Mouse (Mus musculus) hindbrain, embryonic 13.5 days (tissue): ENCODE results near the gene Cep68. TPM values are rescaled to one million over a fixed set of nuclear protein-coding genes. Genes with fewer than 3 reads are reported as not detected.

Source experiments
- ATAC-seq: fragments of 200-750 bp; cut with Nextera tagmentation; 2 replicates; pipeline ENCODE4 v1.8.0; 2017; ENCODE audit warnings: moderate TSS enrichment; ENCODE audit not compliant: low FRiP score
- H3K27ac ChIP-seq: fragments of 300-500 bp; sonication (generic); 2 replicates; pipeline ENCODE4 v1.5.1; 2015; ENCODE audit warnings: inconsistent platforms, mild to moderate bottlenecking, moderate library complexity
- H3K27me3 ChIP-seq: fragments of 300-500 bp; sonication (generic); 2 replicates; pipeline ENCODE4 v1.6.1; 2015; ENCODE audit warnings: mild to moderate bottlenecking, inconsistent platforms
- H3K36me3 ChIP-seq: fragments of 300-500 bp; sonication (generic); 2 replicates; pipeline ENCODE4 v1.6.1; 2015; ENCODE audit warnings: mild to moderate bottlenecking, inconsistent platforms
- H3K4me1 ChIP-seq: fragments of 300-500 bp; sonication (generic); replicated peaks from 2 replicates; pipeline ENCODE4 v1.6.1; 2015; ENCODE audit warnings: inconsistent platforms
- H3K4me2 ChIP-seq: fragments of 300-500 bp; sonication (generic); 2 replicates; pipeline ENCODE4 v1.6.1; 2015; ENCODE audit warnings: inconsistent platforms, mild to moderate bottlenecking, moderate library complexity
- H3K4me3 ChIP-seq: fragments of 300-500 bp; sonication (generic); 2 replicates; pipeline ENCODE4 v1.5.1; 2015; ENCODE audit warnings: mild to moderate bottlenecking, inconsistent platforms
- H3K9ac ChIP-seq: fragments of 300-500 bp; sonication (generic); 2 replicates; pipeline ENCODE4 v1.6.1; 2015; ENCODE audit warnings: mild to moderate bottlenecking, inconsistent platforms
- H3K9me3 ChIP-seq: fragments of 300-500 bp; sonication (generic); 2 replicates; pipeline ENCODE4 v1.6.1; 2016; ENCODE audit warnings: inconsistent platforms
- WGBS: fragments of 180-500 bp; shearing (Covaris S2); methylation state at CpG from one replicate; pipeline ENCODE4 v1.1.7; 2015; 5-methylcytosine and 5-hydroxymethylcytosine counted together
- polyA plus RNA-seq: library from polyadenylated mRNA; unstranded; fragments of >200 nt; fragmentation: Nextera tagmentation; extraction: Ambion mirVana; gene quantifications from 2 replicates; pipeline ENCODE4 v1.2.1, GENCODE M21; 2015

Gene Cep68
- polyA plus RNA-seq, 1 experiment from 2014 or later: 26.2 TPM

- ATAC-seq: peak; percentile 78
- H3K27me3 ChIP-seq: no peaks in the 10 kb centered on the region
- H3K4me2 ChIP-seq: peak overlapping the region; percentile 91
- H3K9me3 ChIP-seq: no peaks in the 10 kb centered on the region
- peak overlapping the region; percentile 97 for H3K9ac ChIP-seq
- H3K27ac ChIP-seq: peak overlapping the region; percentile 91
- H3K4me3 ChIP-seq: peak overlapping the region; percentile 94
- peaks cover 11% of the 10 kb centered on the region for H3K36me3 ChIP-seq
- H3K4me1 ChIP-seq: peaks cover 36% of the 10 kb centered on the region
- under 1% methylated on average over 38 of the region's 39 CpGs for WGBS
These were observed 389 bp downstream of the Cep68 start for GRCm38 (mm10) chr11:20248840-20249239.

- H3K4me1 ChIP-seq: peaks cover 42% of the 10 kb centered on the region
- H3K9ac ChIP-seq: peak overlapping the region; percentile 97
- no peaks in the 10 kb centered on the region for H3K27me3 ChIP-seq
- no peaks in the 10 kb centered on the region for H3K9me3 ChIP-seq
- no peak for ATAC-seq
- peak overlapping the region; percentile 94 for H3K4me3 ChIP-seq
- WGBS: 20% methylated on average over 4 of the region's 4 CpGs
- H3K36me3 ChIP-seq: peaks cover 11% of the 10 kb centered on the region
- H3K4me2 ChIP-seq: peak overlapping the region; percentile 91
- H3K27ac ChIP-seq: peak overlapping the region; percentile 91
These were observed 952 bp downstream of the Cep68 start for GRCm38 (mm10) chr11:20248277-20248676.

GRCm38 (mm10) chr11:20247146-20247855, 1.9 kb downstream of the Cep68 start:
- peak overlapping the region; percentile 13; the same call in 1 of the 2 replicates for H3K4me2 ChIP-seq

GRCm38 (mm10) chr11:20246616-20247015, 2.6 kb downstream of the Cep68 start:
- no peak overlapping the region for H3K27ac ChIP-seq
- H3K9ac ChIP-seq: no peak overlapping the region
- peaks cover 15% of the 10 kb centered on the region for H3K36me3 ChIP-seq
- no peak overlapping the region for H3K4me3 ChIP-seq
- H3K4me2 ChIP-seq: no peak overlapping the region
- WGBS: 59% methylated on average over 1 of the region's 1 CpGs
- peaks cover 49% of the 10 kb centered on the region for H3K4me1 ChIP-seq
- H3K27me3 ChIP-seq: no peaks in the 10 kb centered on the region
- no peak for ATAC-seq
- no peaks in the 10 kb centered on the region for H3K9me3 ChIP-seq

More at GRCm38 (mm10) chr11:20247146-20247855, 1.9 kb downstream of the Cep68 start:
- H3K27ac ChIP-seq: no peak overlapping the region
- peaks cover 11% of the 10 kb centered on the region for H3K36me3 ChIP-seq
- no peaks in the 10 kb centered on the region for H3K27me3 ChIP-seq
- no peaks in the 10 kb centered on the region for H3K9me3 ChIP-seq
- H3K4me3 ChIP-seq: no peak overlapping the region
- no peak for ATAC-seq
- H3K4me1 ChIP-seq: peaks cover 49% of the 10 kb centered on the region
- H3K9ac ChIP-seq: peak overlapping the region; percentile 46; the same call in 1 of the 2 replicates
- 75% methylated on average over 8 of the region's 8 CpGs for WGBS

GRCm38 (mm10) chr11:20245316-20245715, 3.9 kb downstream of the Cep68 start:
- WGBS: 93% methylated on average over 6 of the region's 6 CpGs
- no peak overlapping the region for H3K4me2 ChIP-seq
- peaks cover 27% of the 10 kb centered on the region for H3K36me3 ChIP-seq

GRCm38 (mm10) chr11:20244336-20245290, 4.6 kb downstream of the Cep68 start:
- 81% methylated on average over 16 of the region's 16 CpGs for WGBS
- H3K36me3 ChIP-seq: peaks cover 34% of the 10 kb centered on the region

More at GRCm38 (mm10) chr11:20245316-20245715, 3.9 kb downstream of the Cep68 start:
- no peak overlapping the region for H3K27ac ChIP-seq
- H3K9me3 ChIP-seq: no peaks in the 10 kb centered on the region
- no peak for ATAC-seq
- H3K27me3 ChIP-seq: no peaks in the 10 kb centered on the region
- H3K4me3 ChIP-seq: no peak overlapping the region
- no peak overlapping the region for H3K9ac ChIP-seq
- peaks cover 49% of the 10 kb centered on the region for H3K4me1 ChIP-seq

GRCm38 (mm10) chr11:20243214-20243913, 5.9 kb downstream of the Cep68 start:
- no peak overlapping the region for H3K4me2 ChIP-seq
- ATAC-seq: no peak
- peaks cover 41% of the 10 kb centered on the region for H3K4me1 ChIP-seq
- no peak overlapping the region for H3K4me3 ChIP-seq
- peaks cover 47% of the 10 kb centered on the region for H3K36me3 ChIP-seq
- no peak overlapping the region for H3K27ac ChIP-seq
- no peaks in the 10 kb centered on the region for H3K27me3 ChIP-seq
- no peaks in the 10 kb centered on the region for H3K9me3 ChIP-seq
- peak overlapping the region; percentile 19; the same call in 1 of the 2 replicates for H3K9ac ChIP-seq
- 55% methylated on average over 9 of the region's 9 CpGs for WGBS

More at GRCm38 (mm10) chr11:20244336-20245290, 4.6 kb downstream of the Cep68 start:
- ATAC-seq: no peak
- H3K27me3 ChIP-seq: no peaks in the 10 kb centered on the region
- no peaks in the 10 kb centered on the region for H3K9me3 ChIP-seq
- no peak overlapping the region for H3K4me3 ChIP-seq
- H3K9ac ChIP-seq: peak overlapping the region; percentile 46
- H3K4me2 ChIP-seq: no peak overlapping the region
- H3K4me1 ChIP-seq: peaks cover 44% of the 10 kb centered on the region
- H3K27ac ChIP-seq: no peak overlapping the region

GRCm38 (mm10) chr11:20242366-20243056, 6.7 kb downstream of the Cep68 start:
- Histone ChIP-seq H3K9me3 (no peaks in the 10 kb centered on the region), H3K4me1 (peaks cover 32% of the 10 kb centered on the region), H3K27me3 (no peaks in the 10 kb centered on the region), H3K27ac (no peak overlapping the region), H3K9ac (no peak overlapping the region), H3K36me3 (peaks cover 53% of the 10 kb centered on the region), H3K4me3 (no peak overlapping the region), H3K4me2 (no peak overlapping the region)
- WGBS: 92% methylated on average over 6 of the region's 6 CpGs
- ATAC-seq: no peak

GRCm38 (mm10) chr11:20241311-20241710, 7.9 kb downstream of the Cep68 start:
- Histone ChIP-seq H3K4me1 (peaks cover 20% of the 10 kb centered on the region), H3K9me3 (no peaks in the 10 kb centered on the region), H3K27me3 (no peaks in the 10 kb centered on the region), H3K9ac (no peak overlapping the region), H3K4me3 (no peak overlapping the region), H3K4me2 (no peak overlapping the region), H3K36me3 (peaks cover 61% of the 10 kb centered on the region), H3K27ac (no peak overlapping the region)
- WGBS: 95% methylated on average over 7 of the region's 7 CpGs
- no peak for ATAC-seq

GRCm38 (mm10) chr11:20240331-20240730, 8.9 kb downstream of the Cep68 start:
- Histone ChIP-seq H3K9me3 (no peaks in the 10 kb centered on the region), H3K4me2 (no peak overlapping the region), H3K27ac (0 out of 2 replicates have a peak overlapping the region, but pooled peaks have one; percentile 12), H3K27me3 (no peaks in the 10 kb centered on the region), H3K4me3 (no peak overlapping the region), H3K36me3 (peaks cover 71% of the 10 kb centered on the region), H3K4me1 (peaks cover 16% of the 10 kb centered on the region), H3K9ac (no peak overlapping the region)
- ATAC-seq: no peak
- WGBS: 83% methylated on average over 5 of the region's 5 CpGs

- no peaks in the 10 kb centered on the region for H3K9me3 ChIP-seq
- H3K27ac ChIP-seq: no peak overlapping the region
- H3K4me2 ChIP-seq: no peak overlapping the region
- no peak overlapping the region for H3K9ac ChIP-seq
- WGBS: 95% methylated on average over 9 of the region's 9 CpGs
- H3K4me3 ChIP-seq: no peak overlapping the region
- H3K27me3 ChIP-seq: no peaks in the 10 kb centered on the region
- H3K4me1 ChIP-seq: peaks cover 13% of the 10 kb centered on the region
- peaks cover 75% of the 10 kb centered on the region for H3K36me3 ChIP-seq
- no peak for ATAC-seq
These were observed 9.9 kb downstream of the Cep68 start for GRCm38 (mm10) chr11:20239279-20239861.
